Mouse (Mus musculus) heart, postnatal 4 days (tissue): ENCODE results near the gene Crtc3. TPM values are rescaled to one million over a fixed set of nuclear protein-coding genes. Genes with fewer than 3 reads are reported as not detected.

Experiments
- DNase-seq: peaks from one replicate; pipeline ENCODE4 v3.0.0; 2021
- total RNA-seq, 2 experiments: library from RNA; stranded (reverse); gene quantifications; 2 replicates each; pipeline ENCODE4 v1.2.3; 2021

The Crtc3 gene
- total RNA-seq, 2 experiments from 2014 or later, result 19.5 to 20.3 TPM

DNA sequence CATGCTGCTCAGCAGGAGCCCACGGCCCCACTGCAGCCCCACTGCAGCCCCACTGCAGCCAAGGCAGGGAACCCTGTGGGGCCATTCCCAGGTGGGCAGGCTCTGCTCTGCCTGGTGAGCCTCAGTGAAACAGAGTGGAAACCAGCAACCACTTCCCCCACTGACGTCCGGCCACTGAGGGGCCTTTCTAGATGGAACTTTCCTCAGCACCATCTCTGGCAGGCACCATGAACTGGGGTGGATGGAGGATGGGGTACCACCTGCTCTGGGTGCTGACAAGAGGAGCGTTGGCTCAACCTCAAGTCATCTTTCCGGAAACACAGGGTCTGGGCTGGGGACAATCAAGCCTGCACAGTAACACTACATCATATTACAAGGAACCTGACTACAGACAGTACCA lies 90.8 kb downstream of the Crtc3 start:
- no peak for DNase-seq

DNA sequence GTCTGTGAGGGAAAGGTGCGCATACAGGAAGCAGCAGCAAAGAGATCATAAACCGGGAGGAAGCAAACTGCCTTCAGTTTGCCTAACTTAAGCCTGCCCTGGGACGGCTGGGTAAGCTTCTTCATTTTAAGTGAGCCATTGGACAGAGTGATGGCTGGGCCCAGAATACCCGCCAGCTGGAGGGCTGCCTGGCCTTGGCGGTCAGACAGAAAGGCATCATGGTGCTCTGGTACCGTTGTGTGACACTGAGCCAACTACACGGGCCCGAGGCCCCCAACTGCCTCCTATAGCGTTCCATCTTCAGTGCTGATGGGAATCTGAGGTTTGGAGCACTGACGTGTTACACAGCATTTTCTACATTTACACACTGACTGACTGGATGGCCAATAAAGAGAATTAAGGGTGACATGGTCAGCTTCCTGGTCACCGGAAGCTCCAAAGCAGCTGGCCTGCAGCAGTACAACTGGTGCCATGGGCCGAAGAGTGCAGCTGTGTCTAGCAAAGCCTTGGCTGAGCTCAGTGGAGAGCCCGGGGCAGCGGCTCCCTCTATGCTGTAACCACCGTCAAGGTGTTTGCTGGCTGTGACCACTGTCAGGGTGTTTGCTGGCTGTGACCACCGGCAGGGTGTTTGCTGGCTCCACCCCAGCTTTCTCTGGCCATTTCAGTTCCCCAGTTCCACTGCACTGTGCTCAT lies 99.5 kb downstream of the Crtc3 start:
- no peak for DNase-seq

DNA sequence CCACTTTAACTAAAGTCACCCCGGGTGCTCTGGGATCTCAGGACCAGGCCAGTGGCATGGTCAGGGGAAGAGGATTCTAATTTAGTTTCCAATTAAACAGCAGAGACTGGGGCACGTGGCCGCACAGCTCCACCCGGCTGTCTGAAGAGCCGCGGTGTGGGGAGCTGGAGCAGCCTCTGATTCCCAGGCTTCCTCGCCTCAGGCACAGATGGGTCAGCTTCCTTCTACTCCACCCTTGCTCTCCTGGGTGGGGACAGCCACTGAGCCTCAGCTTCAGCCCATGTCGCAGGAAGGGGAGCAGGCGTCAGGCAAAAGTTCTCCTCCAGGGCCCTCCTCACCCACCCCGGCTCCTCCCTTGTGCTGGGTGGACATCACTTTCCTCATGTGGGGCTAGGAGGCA lies 101.0 kb downstream of the Crtc3 start:
- DNase-seq, result peak; percentile 43

DNA sequence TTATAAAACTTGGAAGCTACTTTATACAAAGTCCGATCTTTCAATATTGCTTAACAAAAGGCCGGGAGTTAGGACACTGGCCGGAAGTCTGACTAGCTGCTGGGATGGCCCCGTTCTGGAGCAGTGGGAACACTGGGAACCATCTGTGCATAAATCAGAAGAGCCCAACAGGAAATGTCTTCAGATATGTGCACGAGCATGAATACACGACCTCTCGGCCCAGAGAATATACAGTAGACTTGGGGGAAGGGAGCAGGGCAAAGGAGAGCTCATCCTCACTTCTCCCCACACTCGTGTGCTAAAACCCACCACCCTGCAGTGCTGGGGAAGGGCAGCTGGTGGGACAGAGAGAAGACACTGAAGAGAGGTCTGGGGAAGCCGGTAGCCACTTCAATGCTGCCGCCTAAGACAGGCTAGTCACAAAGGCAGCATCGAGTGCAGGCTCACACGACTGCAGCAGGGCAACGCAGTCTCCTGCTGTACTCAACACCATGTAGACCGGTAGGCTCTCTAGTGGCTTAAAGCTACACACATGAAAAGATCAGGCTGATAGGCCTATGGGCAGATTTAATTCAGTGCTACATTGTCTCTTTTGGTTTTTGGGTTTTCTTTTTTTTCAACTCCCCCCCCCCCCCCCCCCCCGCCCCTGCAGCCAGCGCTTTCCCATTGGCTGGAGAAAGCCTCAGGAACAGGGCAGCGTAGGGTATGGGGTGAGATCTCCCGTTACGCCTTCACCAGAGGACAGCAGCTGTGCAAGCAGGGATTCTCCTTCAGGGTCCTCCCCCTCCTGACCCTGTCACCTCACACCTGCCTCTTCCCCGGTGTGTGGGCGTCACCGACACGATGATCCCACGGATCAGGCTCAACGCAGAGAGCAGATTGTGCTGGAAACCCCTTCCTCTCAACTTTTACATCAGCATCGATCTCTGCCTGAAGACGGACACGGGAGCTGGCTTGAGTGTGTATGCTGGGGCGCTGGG lies 101.7 kb downstream of the Crtc3 start:
- peak; percentile 44 for DNase-seq

DNA sequence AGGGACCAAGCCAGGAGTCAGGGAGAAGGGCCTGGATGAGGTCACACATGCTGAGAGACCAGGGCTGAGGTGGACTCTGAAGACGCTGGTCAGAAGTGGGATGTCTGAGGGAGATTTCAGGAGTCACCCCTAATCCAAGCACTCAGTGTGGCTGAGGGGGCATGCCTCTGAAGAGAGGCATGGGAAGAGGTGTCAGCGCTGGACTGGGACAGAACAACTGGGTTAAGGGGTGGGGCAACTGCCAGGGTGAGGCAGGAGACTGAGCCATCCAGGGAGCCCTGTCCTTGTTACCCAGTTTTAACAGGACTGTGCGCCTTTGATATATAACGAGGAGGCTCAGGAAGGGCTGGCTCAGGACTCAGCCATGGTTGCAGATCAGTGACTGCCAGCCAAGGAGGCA lies 102.5 kb downstream of the Crtc3 start:
- no peak for DNase-seq

DNA sequence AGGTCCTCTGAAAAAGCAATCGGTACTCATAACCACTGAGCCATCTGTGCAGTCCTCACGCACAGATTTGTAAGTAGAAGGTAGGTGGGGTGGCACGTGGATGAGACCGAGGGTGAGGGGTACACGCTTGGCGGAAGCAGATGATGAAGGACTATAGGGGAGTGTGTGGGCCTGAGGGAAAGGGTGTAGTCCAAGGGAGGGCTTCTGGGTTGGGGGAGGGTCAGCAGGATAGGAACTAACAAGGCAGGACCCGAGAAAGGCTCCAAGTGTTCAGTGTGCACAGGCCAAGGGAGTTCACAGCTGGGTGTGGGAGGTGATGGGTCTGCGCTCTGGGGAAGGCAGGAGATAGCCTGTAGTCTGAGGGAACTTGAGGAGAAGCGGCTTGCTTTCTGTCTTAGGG lies 103.3 kb downstream of the Crtc3 start:
- no peak for DNase-seq

DNA sequence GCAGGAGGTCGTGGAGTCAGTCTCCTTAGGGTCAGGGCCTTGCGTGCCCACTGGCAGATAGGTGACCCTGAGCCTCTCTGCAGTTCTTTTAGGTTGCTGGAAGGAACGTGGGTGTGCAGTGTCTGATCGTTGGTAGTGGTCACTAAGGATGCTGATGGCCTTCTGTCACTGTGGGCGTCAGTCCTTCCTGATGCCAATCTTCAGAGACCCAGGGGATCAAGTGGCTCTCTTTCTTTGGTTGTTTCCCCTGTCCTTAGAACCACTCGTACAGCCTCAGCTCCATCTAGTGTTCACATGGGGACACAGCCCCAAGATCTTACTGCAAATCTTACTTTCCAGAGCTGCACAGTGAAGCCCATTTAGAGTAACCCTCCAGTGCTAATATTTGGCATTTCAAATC lies 104.7 kb downstream of the Crtc3 start:
- DNase-seq, result peak; percentile 70

DNA sequence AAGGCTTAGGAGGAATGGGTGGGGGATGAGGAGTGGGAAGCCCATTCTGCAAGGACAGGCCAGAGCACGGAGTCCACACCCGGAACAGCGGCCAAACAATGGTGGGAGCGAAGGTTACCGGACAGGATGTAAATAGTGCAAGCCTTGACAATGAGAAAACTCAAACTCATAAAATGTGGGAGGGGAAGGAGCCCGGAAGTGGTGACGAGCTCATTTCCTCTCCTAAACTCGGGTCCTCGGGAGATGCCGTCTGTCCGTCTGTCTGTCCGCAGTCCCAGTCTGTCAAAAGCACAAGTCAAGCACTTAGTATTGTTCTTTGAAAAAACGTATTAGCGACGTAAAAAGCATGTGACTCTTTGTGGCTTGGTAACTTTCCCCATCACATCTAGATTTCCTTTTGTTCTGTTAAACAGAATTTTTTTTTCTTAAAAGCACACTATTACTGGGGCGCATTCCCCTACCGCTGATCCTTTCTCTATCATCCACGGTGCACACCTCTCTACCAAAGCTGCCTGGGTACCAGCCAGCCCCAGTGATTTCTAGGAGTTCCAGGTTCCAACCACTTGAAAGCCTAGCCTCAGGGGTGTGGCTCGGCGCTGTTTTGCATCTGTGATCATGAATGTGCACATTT lies 105.7 kb downstream of the Crtc3 start:
- peak; percentile 64 for DNase-seq

DNA sequence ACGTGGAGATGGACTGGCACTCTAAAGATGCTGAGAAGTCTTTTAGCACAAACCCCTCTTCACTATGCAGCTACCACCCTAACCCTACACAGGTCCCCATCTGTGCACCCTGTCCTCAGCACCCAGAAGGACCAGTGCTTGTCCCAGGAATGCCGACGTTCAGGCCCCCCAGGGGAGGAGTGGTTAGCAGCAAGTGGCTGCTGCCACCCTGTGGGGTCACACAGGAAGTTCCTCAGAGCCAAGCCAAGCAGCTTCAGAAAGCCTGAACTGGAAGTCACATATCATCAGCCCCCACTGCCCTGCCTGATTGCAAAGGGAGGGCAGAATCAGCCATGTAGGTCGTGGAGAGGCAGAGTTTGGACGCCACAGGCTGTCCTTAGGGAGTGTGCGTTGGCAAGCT lies 108.3 kb downstream of the Crtc3 start:
- DNase-seq, result peak; percentile 64

DNA sequence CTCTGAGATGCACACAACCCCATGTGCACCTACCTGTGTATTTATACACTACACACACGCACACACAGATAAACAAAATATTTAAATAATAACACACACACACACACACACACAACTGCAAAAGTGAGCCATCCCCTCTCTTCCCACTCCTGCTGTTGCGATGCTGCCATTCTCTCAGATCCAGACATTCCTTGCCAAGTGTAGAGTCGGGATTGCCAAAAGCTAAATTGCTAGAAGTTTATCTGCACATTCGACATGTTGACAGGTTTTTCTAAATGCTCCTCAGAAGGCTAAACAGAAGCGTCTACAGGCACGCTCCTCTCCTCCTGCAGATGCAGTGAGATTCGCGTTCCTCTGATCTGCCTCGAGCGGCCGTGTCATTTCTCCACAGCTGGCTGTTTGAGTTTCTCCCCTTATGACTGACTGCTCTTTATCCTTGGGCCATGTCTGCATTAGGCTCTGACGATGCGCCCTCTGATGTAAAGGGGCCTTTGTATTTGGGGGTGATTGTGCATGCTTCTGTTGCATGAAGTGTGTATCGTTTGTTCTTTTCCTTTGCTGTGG lies 111.2 kb downstream of the Crtc3 start:
- no peak for DNase-seq

DNA sequence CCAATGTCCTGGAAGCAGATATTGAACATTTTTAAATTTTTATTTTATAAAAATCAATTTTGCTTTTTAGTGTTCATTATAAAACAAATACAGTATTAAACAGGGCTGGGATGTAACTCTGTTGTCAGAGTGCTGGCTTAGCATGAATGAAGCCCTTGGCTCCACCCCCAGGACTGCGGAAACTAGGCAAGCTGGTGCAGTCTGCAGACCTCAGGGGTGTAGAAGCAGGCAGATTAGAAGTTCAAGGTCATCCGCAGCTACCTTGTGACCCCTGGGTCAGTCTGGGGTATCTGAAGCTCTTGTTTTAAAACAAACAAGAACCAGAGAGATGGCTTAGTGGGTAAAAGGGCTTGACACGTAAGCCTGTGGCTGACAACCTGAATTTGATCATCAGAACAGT lies 112.1 kb downstream of the Crtc3 start:
- DNase-seq, result no peak

DNA sequence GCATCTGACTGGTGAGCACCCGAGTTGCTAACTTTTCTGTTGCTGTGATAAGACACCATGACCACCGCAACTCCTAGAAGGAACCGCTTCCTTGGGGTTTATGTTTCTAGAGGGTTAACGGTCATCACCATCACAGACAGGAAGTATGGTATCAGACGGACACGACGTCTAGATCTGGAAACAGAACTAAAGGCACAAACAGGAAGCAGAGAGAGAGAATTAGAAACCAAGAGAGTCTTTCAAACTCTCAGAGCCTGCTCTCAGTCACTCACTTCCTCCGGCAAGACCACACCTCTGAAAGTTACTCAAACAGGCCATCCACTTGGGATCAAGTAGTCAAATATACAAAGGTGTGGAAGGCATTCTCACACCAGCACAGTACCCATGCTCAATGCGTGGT lies 112.9 kb downstream of the Crtc3 start:
- no peak for DNase-seq

DNA sequence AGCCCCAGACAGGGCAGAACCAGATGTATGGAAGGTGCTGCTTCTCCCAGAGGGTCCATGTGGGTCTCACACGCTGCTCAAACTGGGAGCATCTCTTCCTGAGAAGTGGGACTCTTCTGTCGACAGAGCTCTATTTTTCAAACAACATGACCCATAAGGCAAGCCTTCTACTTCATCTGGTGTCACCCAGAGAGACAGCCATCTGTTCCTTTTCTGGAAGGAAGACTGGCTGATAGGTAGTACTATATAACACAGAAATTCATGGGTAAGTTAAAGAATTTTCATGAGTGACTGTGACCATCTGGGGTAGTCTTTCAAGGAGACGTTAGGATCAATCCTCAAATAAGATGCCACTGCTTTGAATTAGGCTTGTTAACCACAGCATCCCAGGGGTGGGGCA lies 115.6 kb downstream of the Crtc3 start:
- DNase-seq, result no peak

DNA sequence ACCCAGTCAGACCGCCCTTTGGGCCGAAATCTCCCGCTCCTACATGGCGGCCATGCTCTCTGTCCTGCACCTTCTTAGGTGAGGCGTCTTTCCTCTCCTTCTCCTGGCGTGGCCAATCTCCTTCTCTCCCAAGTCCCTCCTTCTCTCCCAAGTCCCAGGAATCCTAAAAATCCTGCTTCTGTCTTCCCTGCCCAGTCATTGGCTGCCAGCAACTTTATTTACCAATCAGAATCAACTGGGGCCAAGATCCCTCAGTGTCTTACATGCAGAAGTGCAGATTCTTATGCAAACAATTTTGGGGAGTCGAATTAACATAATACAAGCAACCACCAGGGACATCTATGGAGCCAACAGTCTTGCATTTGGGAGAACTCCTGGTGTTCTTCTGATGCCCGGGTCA lies 120.7 kb downstream of the Crtc3 start:
- no peak for DNase-seq

DNA sequence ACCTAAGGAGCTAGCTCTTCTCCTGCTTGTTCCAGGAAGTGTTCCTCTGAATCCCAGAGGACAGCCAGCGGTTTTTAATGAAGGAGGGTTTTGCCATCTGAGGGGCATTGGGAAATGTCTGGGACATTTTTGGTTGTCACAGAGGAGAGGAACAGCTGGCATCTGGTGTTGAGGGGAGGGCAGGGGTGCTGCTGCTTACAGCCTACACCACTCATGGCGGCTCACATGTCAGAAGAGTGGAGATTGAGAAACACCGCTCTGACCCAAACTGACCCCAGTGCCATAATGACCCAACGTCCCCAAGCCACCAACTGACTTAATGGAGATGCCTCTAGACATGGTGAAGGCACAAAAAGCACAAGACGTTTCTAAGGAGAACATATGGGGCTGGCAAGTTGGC lies 126.7 kb downstream of the Crtc3 start:
- DNase-seq, result no peak

DNA sequence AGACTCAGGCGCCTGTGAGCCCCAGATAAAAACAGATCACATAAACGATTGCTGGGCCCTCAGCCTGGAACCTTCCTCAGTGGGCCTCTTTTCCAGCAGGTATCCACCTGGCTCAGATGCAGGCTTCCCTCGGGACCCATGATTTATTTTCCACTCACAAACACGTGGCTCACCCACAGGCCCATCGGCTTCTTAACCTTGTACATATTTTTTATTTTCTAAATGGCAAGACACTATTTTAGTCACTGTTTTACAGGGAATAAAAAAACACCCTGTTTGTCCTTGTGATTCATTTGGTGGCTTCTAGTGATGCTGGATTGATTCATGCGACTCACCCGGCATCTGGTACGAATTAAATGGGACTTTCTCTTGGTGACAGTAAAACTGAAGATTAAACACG lies 127.4 kb downstream of the Crtc3 start:
- no peak for DNase-seq

DNA sequence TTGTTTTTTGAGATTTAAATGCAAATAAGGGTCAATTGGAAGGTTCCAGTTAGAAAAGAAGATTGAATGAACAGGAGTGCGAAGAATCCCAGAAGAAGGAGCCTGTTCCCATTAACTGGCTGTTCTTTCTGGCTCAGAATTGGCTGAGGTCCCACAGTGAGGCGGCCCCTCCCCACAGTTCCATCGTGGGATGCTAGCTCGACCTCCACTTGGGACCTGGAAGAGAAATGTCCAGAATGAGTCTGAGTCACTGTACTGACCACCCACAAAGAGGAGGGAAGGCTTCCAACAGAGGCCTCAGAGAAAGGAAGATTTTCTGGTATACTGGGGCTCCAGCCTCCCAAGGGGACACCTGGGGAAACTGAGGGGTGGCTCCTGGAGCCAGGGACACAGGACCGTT lies 130.1 kb downstream of the Crtc3 start:
- peak; percentile 33 for DNase-seq

DNA sequence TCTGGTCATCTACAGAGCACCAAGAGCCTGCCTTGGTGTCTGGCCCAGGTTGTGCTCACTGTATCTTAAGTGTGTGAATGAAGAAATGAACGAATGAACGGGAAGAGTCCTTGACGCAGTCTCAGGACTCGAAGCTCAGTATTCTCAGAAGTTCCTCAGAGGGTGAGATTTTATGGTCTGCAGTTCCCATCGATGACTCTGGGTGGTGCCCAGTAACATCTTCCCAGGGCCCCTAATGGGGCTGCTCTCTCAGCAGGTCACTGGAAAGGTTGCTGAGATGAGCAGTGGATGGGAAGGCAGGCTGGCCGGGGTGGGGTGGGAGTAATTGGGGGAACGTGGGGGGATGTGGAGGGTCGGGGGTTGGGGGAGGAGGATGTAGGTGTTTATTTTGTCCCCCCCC lies 130.6 kb downstream of the Crtc3 start:
- DNase-seq, result peak; percentile 14

DNA sequence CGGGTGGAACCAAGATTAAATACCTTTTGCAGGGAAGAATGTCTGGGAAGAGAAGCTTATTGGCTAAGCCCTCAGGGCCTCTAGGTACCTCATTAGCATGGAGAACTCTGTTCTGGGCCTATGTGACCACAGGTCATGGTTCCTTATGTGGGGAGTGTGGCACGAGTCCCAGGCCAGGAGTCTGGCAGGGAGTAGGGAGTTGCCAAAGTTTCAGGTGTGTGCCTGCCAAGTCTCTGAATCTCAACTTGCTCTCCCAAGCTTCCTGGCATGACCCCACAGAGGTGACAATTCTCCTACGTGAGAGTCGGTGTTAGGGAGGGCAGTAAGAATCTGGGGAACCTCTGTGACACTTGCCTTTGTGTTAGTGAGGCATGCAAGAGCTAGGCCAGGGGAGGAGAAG lies 131.5 kb downstream of the Crtc3 start:
- no peak for DNase-seq

DNA sequence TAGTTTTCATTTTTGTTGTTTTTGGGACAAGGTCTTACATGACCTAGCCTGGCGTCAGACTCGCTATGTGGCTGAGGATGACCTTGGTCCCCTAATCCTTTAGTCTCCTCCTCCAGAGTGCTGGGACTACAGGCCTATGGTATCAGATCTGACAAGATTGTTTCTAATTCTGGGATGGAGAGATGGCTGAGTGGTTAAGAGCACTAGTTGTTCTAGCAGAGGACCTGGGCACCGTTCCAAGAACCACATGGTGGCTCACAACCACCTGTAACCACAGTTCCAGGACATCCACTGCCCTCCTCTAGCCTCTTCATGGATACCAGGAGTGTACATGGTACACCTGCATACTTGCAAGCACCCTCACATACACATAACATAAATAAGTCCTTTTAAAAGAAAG lies 132.5 kb downstream of the Crtc3 start:
- peak; percentile 47 for DNase-seq

DNA sequence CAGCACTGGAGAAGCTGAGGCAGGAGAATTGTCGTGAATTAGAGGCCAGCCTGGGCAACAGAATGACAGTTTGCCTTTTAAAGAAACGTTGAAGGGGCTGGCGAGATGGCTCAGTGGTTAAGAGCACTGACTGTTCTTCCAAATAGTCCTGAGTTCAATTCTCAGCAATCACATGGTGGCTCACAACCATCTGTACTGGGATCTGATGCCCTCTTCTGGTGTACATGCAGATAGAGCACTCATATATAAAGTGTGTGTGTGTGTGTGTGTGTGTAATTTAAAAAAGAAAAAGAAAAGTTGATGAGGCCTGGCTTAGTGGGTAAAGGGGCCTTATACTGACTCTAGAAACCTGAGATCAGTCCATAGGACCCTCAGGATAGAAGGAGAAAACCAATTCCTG lies 133.5 kb downstream of the Crtc3 start:
- no peak for DNase-seq

DNA sequence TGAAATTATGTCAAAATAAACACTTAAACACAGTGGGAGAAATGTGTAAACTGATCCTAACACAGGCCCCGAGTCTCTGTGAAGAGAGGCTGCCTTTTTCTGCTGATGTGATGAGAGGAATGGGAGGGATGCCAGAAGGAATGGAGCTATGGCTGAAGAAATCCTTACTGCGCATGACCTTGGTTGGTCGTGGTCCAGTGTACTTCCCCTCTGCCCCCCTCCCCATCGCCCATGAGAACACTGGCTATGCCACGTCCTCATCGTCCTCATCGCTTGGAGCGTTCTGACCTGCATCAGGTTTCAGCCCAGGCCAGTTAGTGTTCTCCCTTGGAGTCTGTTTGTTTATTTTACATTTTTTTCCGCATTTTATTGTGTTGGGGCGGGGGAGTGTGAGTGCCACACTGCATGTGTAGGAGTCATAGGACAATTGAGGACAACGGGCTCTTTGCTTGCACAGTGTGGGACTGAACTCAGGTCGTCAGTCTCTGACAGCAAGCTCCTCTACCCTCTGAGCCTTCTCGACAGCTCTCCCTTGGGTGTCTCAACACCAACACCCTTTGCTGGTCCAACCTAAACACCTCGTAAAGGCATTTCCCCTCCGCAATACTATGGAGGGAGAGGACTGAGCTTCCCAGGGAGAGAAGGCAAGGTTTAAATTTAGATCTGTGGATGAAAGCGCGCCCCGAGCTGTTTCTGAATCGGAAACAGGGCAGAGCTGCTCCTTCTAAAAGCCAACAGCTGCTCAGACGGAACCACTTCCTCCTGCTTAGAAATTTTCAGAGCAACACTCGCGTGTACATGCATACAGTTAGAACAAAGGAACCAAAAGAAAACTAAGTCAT lies 134.3 kb downstream of the Crtc3 start:
- peak; percentile 41 for DNase-seq
